Mouse (Mus musculus) heart, embryonic 11.5 days (tissue): ENCODE measurements at regions not wholly inside any gene's neighbourhood (a gene's known extent, or its start where the extent isn't known, plus 50 kb on each side); places are given as distances from the start of the nearest gene placed in this dataset.

Source experiments
- ATAC-seq: fragments of 200-750 bp; cut with Nextera tagmentation; replicated peaks from 2 replicates; pipeline ENCODE4 v1.8.0; 2017; ENCODE audit warnings: moderate library complexity; ENCODE audit not compliant: insufficient number of reproducible peaks, low FRiP score, low TSS enrichment
- H3K27ac ChIP-seq: fragments of 300-500 bp; sonication (generic); 2 replicates; pipeline ENCODE4 v1.5.1; 2014; ENCODE audit warnings: mild to moderate bottlenecking, low read depth, low read length
- H3K27me3 ChIP-seq: fragments of 300-500 bp; sonication (generic); 2 replicates; pipeline ENCODE4 v1.6.1; 2014; ENCODE audit warnings: mild to moderate bottlenecking, low read length, mixed read lengths; ENCODE audit not compliant: control insufficient read depth, insufficient read depth
- H3K36me3 ChIP-seq: fragments of 300-500 bp; sonication (generic); 2 replicates; pipeline ENCODE4 v1.6.1; 2014; ENCODE audit warnings: mild to moderate bottlenecking, low read length, moderate library complexity, mixed read lengths; ENCODE audit not compliant: control insufficient read depth, insufficient read depth
- H3K4me1 ChIP-seq: fragments of 300-500 bp; sonication (generic); 2 replicates; pipeline ENCODE4 v1.6.1; 2014; ENCODE audit warnings: low read length; ENCODE audit not compliant: control insufficient read depth, insufficient read depth
- H3K4me2 ChIP-seq: fragments of 300-500 bp; sonication (generic); 2 replicates; pipeline ENCODE4 v1.6.1; 2014; ENCODE audit warnings: mild to moderate bottlenecking, moderate library complexity
- H3K4me3 ChIP-seq: fragments of 300-500 bp; sonication (generic); 2 replicates; pipeline ENCODE4 v1.5.1; 2014; ENCODE audit warnings: low read depth, low read length
- H3K9ac ChIP-seq: fragments of 300-500 bp; sonication (generic); 2 replicates; pipeline ENCODE4 v1.6.1; 2014; ENCODE audit warnings: mild to moderate bottlenecking, low read depth, low read length, moderate library complexity
- H3K9me3 ChIP-seq: fragments of 300-500 bp; sonication (generic); replicated peaks from 2 replicates; pipeline ENCODE4 v1.6.1; 2016; ENCODE audit warnings: low read length; ENCODE audit not compliant: control insufficient read depth
- WGBS: fragments of 180-500 bp; shearing (Covaris S2); extraction: QIAGEN DNeasy Blood & Tissue Kit; methylation state at CpG from one replicate; pipeline ENCODE4 v1.1.7; 2014; ENCODE audit not compliant: insufficient replicate concordance; 5-methylcytosine and 5-hydroxymethylcytosine counted together

DNA sequence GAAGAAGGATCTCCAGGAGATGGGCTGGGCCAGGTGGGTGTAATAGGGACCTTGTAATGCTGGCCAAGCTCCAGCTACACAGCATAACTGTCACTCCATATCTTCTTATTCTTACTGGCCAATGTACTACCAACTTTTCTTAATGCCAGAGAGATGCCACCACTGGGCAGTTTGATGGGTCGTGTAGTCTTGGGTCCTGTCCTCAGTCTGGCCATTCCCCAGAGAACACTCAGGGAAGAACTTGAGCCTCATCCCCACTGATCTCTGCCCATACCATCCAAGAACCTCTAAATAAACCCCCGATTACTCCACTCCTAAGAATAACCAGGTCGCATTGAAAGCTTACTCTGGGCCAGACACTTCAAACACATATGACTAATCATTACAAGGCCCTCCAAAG is 82.0 kb upstream of the Dusp10 start:
- H3K4me3 ChIP-seq = no peak overlapping the region
- H3K27me3 ChIP-seq = no peaks in the 10 kb centered on the region
- H3K4me2 ChIP-seq = no peak overlapping the region
- H3K4me1 ChIP-seq = no peaks in the 10 kb centered on the region
- ATAC-seq = no peak
- no peak overlapping the region for H3K9ac ChIP-seq
- no peaks in the 10 kb centered on the region for H3K9me3 ChIP-seq
- H3K36me3 ChIP-seq = no peaks in the 10 kb centered on the region
- 69% methylated on average over 3 of the region's 3 CpGs for WGBS
- H3K27ac ChIP-seq = no peak overlapping the region

DNA sequence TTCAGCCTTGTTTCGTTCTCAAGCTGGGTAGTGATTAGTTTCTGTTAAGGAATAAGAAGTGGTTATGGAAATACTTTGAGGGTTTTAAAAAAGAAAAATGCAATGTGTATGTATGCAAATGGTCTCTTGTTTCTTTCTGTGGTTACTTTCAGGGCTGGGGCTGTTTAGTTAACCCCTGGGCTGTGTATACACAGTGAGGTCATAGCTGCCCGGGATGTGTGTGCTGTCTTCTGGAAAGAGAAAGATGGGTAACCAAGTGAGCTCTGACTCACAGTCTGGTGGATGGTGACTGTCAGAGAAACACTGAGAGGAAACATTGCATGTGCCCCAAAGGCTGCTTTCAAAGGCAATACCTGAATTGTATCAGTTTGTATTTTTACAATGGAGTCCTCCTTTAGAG is 79.3 kb upstream of the Dusp10 start:
- H3K4me2 ChIP-seq = no peak overlapping the region
- no peak overlapping the region for H3K27ac ChIP-seq
- WGBS = 78% methylated on average over 2 of the region's 2 CpGs
- no peaks in the 10 kb centered on the region for H3K9me3 ChIP-seq
- no peaks in the 10 kb centered on the region for H3K27me3 ChIP-seq
- H3K9ac ChIP-seq = no peak overlapping the region
- H3K4me1 ChIP-seq = no peaks in the 10 kb centered on the region
- ATAC-seq = no peak
- H3K36me3 ChIP-seq = no peaks in the 10 kb centered on the region
- H3K4me3 ChIP-seq = no peak overlapping the region

DNA sequence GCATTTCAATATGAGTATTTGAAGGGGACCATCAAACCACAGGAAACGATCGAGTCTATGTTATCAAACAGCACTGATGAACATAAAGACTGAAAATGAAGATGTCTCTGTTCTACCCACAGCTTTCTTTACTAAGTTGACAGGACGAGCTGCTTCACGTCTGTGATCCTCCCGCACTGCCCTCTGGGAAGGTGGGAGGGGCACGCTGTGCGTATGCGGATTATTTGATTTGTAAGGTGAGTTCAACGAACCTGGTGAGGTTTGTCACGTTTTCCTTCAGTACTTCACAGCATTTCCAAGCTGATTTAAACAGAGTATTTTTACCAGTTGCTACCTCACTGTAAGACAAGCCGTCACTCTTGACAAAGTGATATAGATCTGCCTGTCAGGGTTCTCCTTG is 75.9 kb upstream of the Dusp10 start:
- H3K4me2 ChIP-seq = no peak overlapping the region
- no peaks in the 10 kb centered on the region for H3K9me3 ChIP-seq
- H3K27me3 ChIP-seq = no peaks in the 10 kb centered on the region
- H3K4me3 ChIP-seq = no peak overlapping the region
- no peaks in the 10 kb centered on the region for H3K4me1 ChIP-seq
- no peak overlapping the region for H3K27ac ChIP-seq
- ATAC-seq = no peak
- 85% methylated on average over 11 of the region's 11 CpGs for WGBS
- H3K36me3 ChIP-seq = no peaks in the 10 kb centered on the region
- H3K9ac ChIP-seq = no peak overlapping the region

DNA sequence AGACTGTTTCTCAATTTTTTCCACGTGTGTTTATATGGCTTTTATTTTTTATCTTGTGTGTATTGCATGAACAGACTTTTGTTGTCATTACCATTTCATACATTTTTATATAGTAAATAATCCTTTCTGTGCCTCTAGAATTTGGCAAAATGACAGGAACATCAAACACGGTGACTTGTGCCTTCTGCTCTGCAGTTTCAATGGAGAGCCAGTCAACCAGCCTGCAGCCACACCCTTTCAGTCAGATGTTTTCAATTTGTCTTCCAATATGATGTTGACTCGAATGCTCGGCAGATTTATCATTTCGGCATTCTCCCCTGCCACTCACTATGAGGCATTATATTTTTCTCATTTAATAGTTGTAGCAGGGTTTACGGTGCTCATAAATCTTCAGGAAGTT is 74.7 kb upstream of the Dusp10 start:
- Histone ChIP-seq H3K4me2 (no peak overlapping the region), H3K4me3 (no peak overlapping the region), H3K36me3 (no peaks in the 10 kb centered on the region), H3K27ac (no peak overlapping the region), H3K4me1 (no peaks in the 10 kb centered on the region), H3K27me3 (no peaks in the 10 kb centered on the region), H3K9me3 (no peaks in the 10 kb centered on the region), H3K9ac (no peak overlapping the region)
- no peak for ATAC-seq
- 81% methylated on average over 6 of the region's 6 CpGs for WGBS

DNA sequence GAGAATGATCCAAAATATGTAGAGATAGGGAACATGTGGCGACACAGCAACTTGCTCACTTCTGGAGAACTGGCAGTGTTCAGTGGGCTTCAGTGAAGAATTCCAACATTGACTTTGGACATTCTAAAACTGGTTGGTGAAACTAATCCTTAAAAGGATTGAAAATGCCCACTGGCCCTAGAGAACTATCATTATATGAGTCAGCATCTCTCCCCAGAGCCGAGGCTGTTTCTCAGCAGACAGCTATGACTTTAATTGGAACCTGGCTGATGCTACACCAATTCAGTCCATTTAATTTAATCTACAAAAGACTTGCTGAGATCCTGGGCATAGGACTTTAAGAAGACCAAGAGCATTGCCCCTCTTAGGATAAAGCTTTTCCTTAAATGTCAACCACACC is 72.4 kb upstream of the Dusp10 start:
- no peak overlapping the region for H3K4me2 ChIP-seq

DNA sequence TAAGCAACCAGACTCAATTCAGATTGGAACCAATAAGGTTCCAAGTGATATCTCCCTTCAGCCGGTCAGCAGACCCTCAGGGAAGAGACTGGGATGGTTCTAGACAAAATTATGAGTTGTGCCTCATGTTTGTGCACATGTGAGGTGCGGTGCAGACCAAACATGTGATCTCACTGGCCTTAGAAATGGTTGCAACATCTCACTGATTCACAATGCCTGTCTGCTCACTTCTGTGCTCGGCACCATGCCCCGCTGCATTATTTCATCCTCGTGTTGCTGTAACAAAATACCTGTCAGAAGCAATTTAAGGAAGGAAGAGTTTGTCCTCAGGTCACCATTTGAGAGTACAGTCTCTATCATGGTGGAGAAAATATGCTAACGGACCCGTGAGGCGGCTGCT is 66.9 kb upstream of the Dusp10 start:
- Histone ChIP-seq H3K4me3 (no peak overlapping the region), H3K4me2 (no peak overlapping the region), H3K27ac (no peak overlapping the region), H3K4me1 (no peaks in the 10 kb centered on the region), H3K36me3 (no peaks in the 10 kb centered on the region), H3K27me3 (no peaks in the 10 kb centered on the region; the same call in 1 of the 2 replicates), H3K9ac (no peak overlapping the region), H3K9me3 (no peaks in the 10 kb centered on the region)
- no peak for ATAC-seq
- 88% methylated on average over 8 of the region's 8 CpGs for WGBS

More for the DNA sequence above, 72.4 kb upstream of the Dusp10 start:
- no peak overlapping the region for H3K4me3 ChIP-seq
- no peaks in the 10 kb centered on the region for H3K4me1 ChIP-seq
- 82% methylated on average over 2 of the region's 2 CpGs for WGBS
- ATAC-seq = no peak
- H3K9ac ChIP-seq = no peak overlapping the region
- H3K9me3 ChIP-seq = no peaks in the 10 kb centered on the region
- H3K27ac ChIP-seq = no peak overlapping the region
- H3K36me3 ChIP-seq = no peaks in the 10 kb centered on the region
- no peaks in the 10 kb centered on the region for H3K27me3 ChIP-seq

DNA sequence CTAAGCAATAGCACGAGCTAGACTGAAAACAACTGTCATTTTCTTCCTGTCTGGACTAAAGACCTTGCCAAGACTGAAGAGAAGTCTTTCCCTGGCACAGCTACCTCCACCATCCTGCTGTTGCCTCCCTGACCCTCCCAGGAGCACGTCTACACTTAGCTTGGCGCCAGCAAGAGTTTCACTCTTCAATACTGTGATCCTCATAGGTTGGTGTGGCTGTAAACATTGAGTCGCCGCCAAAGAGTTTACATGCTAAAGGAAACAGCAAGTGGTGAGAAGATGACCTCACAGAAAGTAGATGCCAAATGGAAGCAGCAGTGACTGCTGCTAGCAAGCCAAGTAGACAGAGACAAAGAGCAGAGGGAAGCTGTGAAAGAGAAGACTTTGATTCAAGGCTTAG is 66.0 kb upstream of the Dusp10 start:
- no peaks in the 10 kb centered on the region for H3K9me3 ChIP-seq
- WGBS = 70% methylated on average over 5 of the region's 5 CpGs
- no peaks in the 10 kb centered on the region; the same call in 1 of the 2 replicates for H3K27me3 ChIP-seq
- no peak overlapping the region for H3K4me3 ChIP-seq
- no peak overlapping the region for H3K9ac ChIP-seq
- no peaks in the 10 kb centered on the region for H3K4me1 ChIP-seq
- no peak overlapping the region for H3K27ac ChIP-seq
- H3K36me3 ChIP-seq = no peaks in the 10 kb centered on the region
- no peak overlapping the region for H3K4me2 ChIP-seq
- no peak for ATAC-seq

DNA sequence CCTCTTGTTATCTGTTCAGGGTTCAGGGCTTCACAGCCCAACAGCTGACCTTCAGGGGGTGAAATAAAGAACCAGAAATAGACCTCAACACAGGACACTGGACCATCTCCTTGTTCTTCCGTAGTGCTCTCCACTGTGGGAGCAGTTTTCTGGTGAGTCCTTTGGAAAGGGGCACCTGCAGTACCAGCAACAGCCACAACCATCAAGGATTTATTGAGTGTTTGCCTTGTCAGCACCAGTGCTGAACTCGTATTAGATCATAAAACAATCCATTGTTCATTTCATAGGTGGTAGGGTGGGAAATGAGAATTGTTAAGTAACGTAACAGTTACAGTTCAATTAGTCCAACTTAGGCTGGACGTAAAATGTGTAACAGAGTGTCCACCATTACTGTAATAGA is 63.9 kb upstream of the Dusp10 start:
- no peaks in the 10 kb centered on the region; the same call in 1 of the 2 replicates for H3K27me3 ChIP-seq
- WGBS = 76% methylated on average over 4 of the region's 4 CpGs
- H3K27ac ChIP-seq = no peak overlapping the region
- no peaks in the 10 kb centered on the region for H3K9me3 ChIP-seq
- ATAC-seq = no peak
- H3K36me3 ChIP-seq = no peaks in the 10 kb centered on the region
- no peaks in the 10 kb centered on the region for H3K4me1 ChIP-seq
- H3K4me2 ChIP-seq = no peak overlapping the region
- H3K9ac ChIP-seq = no peak overlapping the region
- H3K4me3 ChIP-seq = no peak overlapping the region

DNA sequence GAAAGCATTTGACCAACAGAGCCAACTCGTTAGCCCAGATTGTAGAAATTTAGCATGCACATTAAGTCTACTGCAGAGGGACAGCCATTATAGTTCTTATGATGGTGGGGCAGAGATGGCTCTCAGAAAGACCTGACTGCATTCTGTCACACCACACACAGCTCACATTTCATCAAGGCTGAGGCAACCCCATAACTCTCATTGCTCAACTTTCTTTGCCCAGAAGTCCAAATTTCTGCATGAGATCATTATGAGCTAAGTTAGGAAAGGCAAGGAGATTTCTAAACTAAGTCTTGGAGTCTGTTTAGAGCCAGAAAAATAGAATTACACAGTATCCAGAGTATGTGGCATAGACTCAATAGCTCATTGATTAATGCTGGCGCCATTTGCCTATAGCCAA is 59.0 kb upstream of the Dusp10 start:
- 89% methylated on average over 2 of the region's 2 CpGs for whole genome bisulfite sequencing
- no peaks in the 10 kb centered on the region for H3K9me3 ChIP-seq
- no peaks in the 10 kb centered on the region for H3K36me3 ChIP-seq
- no peak overlapping the region for H3K27ac ChIP-seq
- no peaks in the 10 kb centered on the region for H3K4me1 ChIP-seq
- no peak overlapping the region for H3K4me2 ChIP-seq
- H3K27me3 ChIP-seq = no peaks in the 10 kb centered on the region
- no peak overlapping the region for H3K9ac ChIP-seq
- ATAC-seq = no peak
- H3K4me3 ChIP-seq = no peak overlapping the region
